Mouse (Mus musculus): ENCODE measurements at regions not wholly inside any gene's neighbourhood (a gene's known extent, or its start where the extent isn't known, plus 50 kb on each side); places are given as distances from the start of the nearest gene placed in this dataset.

DNA sequence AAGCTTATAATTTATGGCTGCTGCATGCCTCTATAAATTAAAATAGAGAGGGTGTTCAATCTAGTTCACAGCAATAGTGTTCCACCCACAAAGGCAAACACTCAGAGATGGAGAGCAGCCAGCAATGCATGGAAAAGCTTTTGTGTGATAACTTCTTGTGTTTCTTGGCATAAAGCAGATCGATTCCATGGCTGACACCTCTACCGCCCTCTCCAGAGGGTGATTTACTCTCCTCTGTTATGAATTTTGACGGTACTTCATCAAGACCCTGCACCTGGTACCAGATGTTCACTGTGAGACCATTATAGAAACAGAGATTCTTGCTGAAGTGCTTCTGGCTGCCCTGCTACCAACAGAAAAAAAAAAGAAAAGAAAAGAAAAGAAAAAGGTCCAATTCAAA is 54.1 kb upstream of the Btc start:
- Histone ChIP-seq H3K9ac (ENCODE audit: low read depth, low read length) (no peak overlapping the region), H3K4me1 (ENCODE audit: control insufficient read depth, insufficient read depth, low read length) (no peaks in the 10 kb centered on the region), H3K27ac (replicated peaks; ENCODE audit: low read depth, low read length) (no peak overlapping the region), H3K27me3 (replicated peaks; ENCODE audit: control insufficient read depth, insufficient read depth, low read length) (no peaks in the 10 kb centered on the region), H3K4me2 (ENCODE audit: low read depth, low read length) (no peak overlapping the region), H3K4me3 (ENCODE audit: low read depth, low read length) (no peak overlapping the region), H3K9me3 (ENCODE audit: control insufficient read depth, low read length) (no peaks in the 10 kb centered on the region), H3K36me3 (ENCODE audit: control insufficient read depth, insufficient read depth, low read length) (no peaks in the 10 kb centered on the region)
- DNase-seq (ENCODE audit: low spot score) (peak; percentile 19), ATAC-seq (ENCODE audit: low read depth) (no peak)
- 36% methylated on average over 3 of the region's 3 CpGs for WGBS

DNA sequence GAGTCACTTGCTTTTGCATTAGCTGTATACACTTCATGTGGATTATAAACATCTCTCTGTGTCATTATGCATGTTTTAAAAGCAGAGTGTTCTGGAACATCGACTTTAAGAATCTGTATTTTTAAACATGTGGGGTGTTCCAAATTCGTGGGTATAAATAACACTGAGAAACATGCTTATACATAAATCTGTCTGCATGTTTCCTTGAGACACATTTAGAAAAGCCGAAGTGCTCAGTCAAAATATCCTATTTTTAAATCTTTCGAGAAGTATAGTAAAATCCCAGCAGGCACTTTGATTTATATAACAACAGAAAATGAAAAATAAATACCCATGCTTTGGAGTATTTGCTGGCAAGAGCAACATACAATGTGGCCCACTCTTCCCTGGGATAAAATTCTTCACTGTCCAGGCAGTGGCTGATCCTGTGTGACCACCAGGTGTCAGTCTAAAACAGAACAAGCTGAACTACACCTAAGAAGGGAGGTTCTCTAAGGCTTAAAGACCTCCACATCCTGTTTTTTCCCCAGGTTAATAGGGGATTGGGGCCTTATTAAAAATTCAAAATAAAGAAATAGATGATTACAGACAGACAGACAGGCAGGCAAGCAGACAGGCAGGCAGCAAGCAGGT is 52.4 kb upstream of the Parm1 start:
- Histone ChIP-seq H3K27me3 (replicated peaks; ENCODE audit: control insufficient read depth, insufficient read depth, low read length) (no peaks in the 10 kb centered on the region), H3K4me2 (ENCODE audit: low read depth, low read length) (no peak overlapping the region), H3K27ac (replicated peaks; ENCODE audit: low read depth, low read length) (no peak overlapping the region), H3K4me3 (ENCODE audit: low read depth, low read length) (no peak overlapping the region), H3K36me3 (ENCODE audit: control insufficient read depth, insufficient read depth, low read length) (no peaks in the 10 kb centered on the region), H3K4me1 (ENCODE audit: control insufficient read depth, insufficient read depth, low read length) (no peaks in the 10 kb centered on the region), H3K9me3 (ENCODE audit: control insufficient read depth, low read length) (no peaks in the 10 kb centered on the region), H3K9ac (ENCODE audit: low read depth, low read length) (no peak overlapping the region)
- WGBS, result 35% methylated on average over 4 of the region's 4 CpGs
- peak; percentile 82 for ATAC-seq (ENCODE audit: low read depth)
- peak; percentile 70 for DNase-seq (ENCODE audit: low spot score)

Measured in embryonic facial prominence, embryonic 14.5 days (tissue).